Mouse (Mus musculus) midbrain, embryonic 10.5 days (tissue): ENCODE measurements around the gene Dcn. TPM values are rescaled to one million over a fixed set of nuclear protein-coding genes. Genes with fewer than 3 reads are reported as not detected.

Experiments
- DNase-seq: peaks from one replicate; pipeline ENCODE4 v3.0.0-alpha.2; 2017; ENCODE audit warnings: low spot score
- H3K27ac ChIP-seq: fragments of 300-500 bp; sonication (generic); replicated peaks from 2 replicates; pipeline ENCODE4 v1.5.1; 2016; ENCODE audit warnings: mild to moderate bottlenecking
- H3K27me3 ChIP-seq: fragments of 300-500 bp; sonication (generic); 2 replicates; pipeline ENCODE4 v1.6.1; 2016; ENCODE audit warnings: low read depth, mild to moderate bottlenecking; ENCODE audit not compliant: poor library complexity, severe bottlenecking
- H3K36me3 ChIP-seq: fragments of 300-500 bp; sonication (generic); 2 replicates; pipeline ENCODE4 v1.6.1; 2016; ENCODE audit warnings: mild to moderate bottlenecking, moderate library complexity
- H3K4me1 ChIP-seq: fragments of 300-500 bp; sonication (generic); 2 replicates; pipeline ENCODE4 v1.6.1; 2016
- H3K4me3 ChIP-seq: fragments of 300-500 bp; sonication (generic); 2 replicates; pipeline ENCODE4 v1.5.1; 2016; ENCODE audit warnings: mild to moderate bottlenecking, moderate library complexity
- H3K9me3 ChIP-seq: fragments of 300-500 bp; sonication (generic); replicated peaks from 2 replicates; pipeline ENCODE4 v1.6.1; 2016; ENCODE audit warnings: mild to moderate bottlenecking
- WGBS: fragments of 180-500 bp; shearing (Covaris S2); methylation state at CpG from one replicate; pipeline ENCODE4 v1.1.7; 2016; 5-methylcytosine and 5-hydroxymethylcytosine counted together
- polyA plus RNA-seq: library from polyadenylated mRNA; unstranded; fragments of >200 nt; fragmentation: Nextera tagmentation; extraction: Ambion mirVana; gene quantifications from 2 replicates; pipeline ENCODE4 v1.2.1, GENCODE M21; 2016

Gene Dcn
- polyA plus RNA-seq, 1 experiment from 2014 or later: 6.6 TPM

DNA sequence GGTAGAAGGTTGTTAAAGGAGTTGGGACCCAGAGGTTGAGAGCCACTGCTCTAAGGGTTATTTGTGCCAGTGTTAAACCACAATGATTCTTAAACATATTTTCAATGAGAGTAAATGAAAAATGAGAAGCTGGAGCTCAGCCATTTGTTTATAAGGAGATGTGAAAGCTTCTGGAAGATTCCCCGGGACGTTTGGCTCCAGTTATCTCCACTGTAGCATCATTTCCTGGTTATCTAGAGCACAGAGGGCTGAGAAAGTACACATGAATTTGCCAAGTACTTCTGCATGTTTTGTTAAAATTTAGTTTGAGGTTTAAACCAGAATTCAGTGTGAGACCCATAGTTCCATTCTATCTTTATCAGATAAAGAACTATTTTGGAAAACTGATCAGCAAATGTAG is 5.7 kb downstream of the Dcn start:
- no peak overlapping the region for H3K4me3 ChIP-seq
- H3K27ac ChIP-seq: no peak overlapping the region
- no peak for DNase-seq
- peaks cover 3% of the 10 kb centered on the region for H3K4me1 ChIP-seq
- H3K9me3 ChIP-seq: no peaks in the 10 kb centered on the region
- WGBS: 81% methylated on average over 2 of the region's 2 CpGs
- no peaks in the 10 kb centered on the region for H3K36me3 ChIP-seq
- no peaks in the 10 kb centered on the region for H3K27me3 ChIP-seq

GRCm38 (mm10) chr10:97486085-97486484 is 6.7 kb downstream of the Dcn start:
- no peak for DNase-seq
- Histone ChIP-seq H3K27me3 (no peaks in the 10 kb centered on the region), H3K4me3 (no peak overlapping the region), H3K4me1 (no peaks in the 10 kb centered on the region), H3K36me3 (no peaks in the 10 kb centered on the region), H3K27ac (no peak overlapping the region), H3K9me3 (no peaks in the 10 kb centered on the region)

- Histone ChIP-seq H3K27me3 (no peaks in the 10 kb centered on the region), H3K27ac (no peak overlapping the region), H3K4me1 (no peaks in the 10 kb centered on the region), H3K9me3 (no peaks in the 10 kb centered on the region), H3K4me3 (no peak overlapping the region), H3K36me3 (no peaks in the 10 kb centered on the region)
- WGBS: 93% methylated on average over 6 of the region's 6 CpGs
- DNase-seq: no peak
Observed at GRCm38 (mm10) chr10:97487269-97487989, 8.0 kb downstream of the Dcn start.

GRCm38 (mm10) chr10:97492367-97492980 is 13.1 kb downstream of the Dcn start:
- Histone ChIP-seq H3K27me3 (no peaks in the 10 kb centered on the region), H3K36me3 (no peaks in the 10 kb centered on the region), H3K9me3 (no peaks in the 10 kb centered on the region), H3K4me3 (no peak overlapping the region), H3K27ac (no peak overlapping the region), H3K4me1 (no peaks in the 10 kb centered on the region)
- DNase-seq: no peak
- WGBS: 85% methylated on average over 4 of the region's 4 CpGs

DNA sequence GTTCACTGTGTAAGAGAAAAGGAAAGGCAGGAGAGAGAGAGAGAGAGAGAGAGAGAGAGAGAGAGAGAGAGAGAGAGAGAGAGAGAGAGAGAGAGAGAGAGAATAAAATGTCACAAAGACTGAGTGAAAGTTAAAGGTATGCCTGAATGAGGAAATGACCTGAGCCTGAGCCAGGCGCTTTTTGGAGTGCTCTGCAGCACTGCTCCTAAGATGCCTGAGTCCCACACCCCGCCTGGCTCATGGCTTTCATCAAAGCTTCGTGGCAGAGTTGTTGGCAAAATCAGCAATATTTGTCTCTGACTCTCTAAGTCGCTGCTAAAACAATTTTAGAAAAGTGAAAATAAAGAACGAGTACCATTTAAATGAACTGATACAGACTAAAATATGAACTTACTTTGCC is 18.2 kb downstream of the Dcn start:
- no peaks in the 10 kb centered on the region for H3K4me1 ChIP-seq
- DNase-seq: no peak
- no peaks in the 10 kb centered on the region for H3K36me3 ChIP-seq
- 62% methylated on average over 5 of the region's 5 CpGs for WGBS
- H3K4me3 ChIP-seq: no peak overlapping the region
- no peaks in the 10 kb centered on the region for H3K27me3 ChIP-seq
- no peak overlapping the region for H3K27ac ChIP-seq
- no peaks in the 10 kb centered on the region for H3K9me3 ChIP-seq

- 90% methylated on average over 3 of the region's 3 CpGs for WGBS
- Histone ChIP-seq H3K4me1 (no peaks in the 10 kb centered on the region), H3K9me3 (no peaks in the 10 kb centered on the region), H3K4me3 (no peak overlapping the region), H3K27me3 (no peaks in the 10 kb centered on the region), H3K36me3 (no peaks in the 10 kb centered on the region), H3K27ac (no peak overlapping the region)
- DNase-seq: no peak
Observed at GRCm38 (mm10) chr10:97523366-97523765, 44.0 kb downstream of the Dcn start.

DNA sequence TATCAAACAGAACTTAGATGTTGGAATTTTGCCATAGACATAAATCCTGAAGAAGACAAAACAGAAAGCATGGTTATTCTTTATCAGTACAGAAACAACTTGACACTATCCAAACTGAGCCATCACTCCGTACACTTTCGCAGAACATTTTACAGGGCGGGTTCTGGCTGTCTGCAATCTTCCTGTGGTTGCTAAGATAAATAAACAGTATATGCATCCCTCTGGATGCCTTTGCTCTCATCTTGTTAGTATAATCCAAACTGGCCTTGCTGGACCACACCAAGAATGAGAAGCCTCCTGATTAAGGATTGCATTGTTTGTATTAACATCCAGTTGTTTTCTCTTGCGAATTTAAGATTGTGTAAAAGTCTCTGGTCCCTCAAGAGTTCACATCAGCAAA is 56.3 kb downstream of the Dcn start:
- H3K4me3 ChIP-seq: no peak overlapping the region
- no peak overlapping the region for H3K27ac ChIP-seq
- no peaks in the 10 kb centered on the region for H3K36me3 ChIP-seq
- no peaks in the 10 kb centered on the region for H3K9me3 ChIP-seq
- WGBS: 85% methylated on average over 4 of the region's 4 CpGs
- no peaks in the 10 kb centered on the region for H3K27me3 ChIP-seq
- H3K4me1 ChIP-seq: no peaks in the 10 kb centered on the region
- no peak for DNase-seq

GRCm38 (mm10) chr10:97536921-97537320 is 57.5 kb downstream of the Dcn start:
- Histone ChIP-seq H3K27ac (no peak overlapping the region), H3K27me3 (no peaks in the 10 kb centered on the region), H3K4me1 (no peaks in the 10 kb centered on the region), H3K4me3 (no peak overlapping the region), H3K36me3 (no peaks in the 10 kb centered on the region), H3K9me3 (no peaks in the 10 kb centered on the region)
- WGBS: 67% methylated on average over 2 of the region's 2 CpGs
- no peak for DNase-seq

- Histone ChIP-seq H3K36me3 (no peaks in the 10 kb centered on the region), H3K27ac (no peak overlapping the region), H3K4me3 (no peak overlapping the region), H3K9me3 (no peaks in the 10 kb centered on the region), H3K4me1 (no peaks in the 10 kb centered on the region), H3K27me3 (no peaks in the 10 kb centered on the region)
- DNase-seq: no peak
- 91% methylated on average over 4 of the region's 4 CpGs for WGBS
Observed at GRCm38 (mm10) chr10:97538202-97538601, 58.8 kb downstream of the Dcn start.

- Histone ChIP-seq H3K4me3 (no peak overlapping the region), H3K4me1 (no peaks in the 10 kb centered on the region), H3K27ac (no peak overlapping the region), H3K9me3 (no peaks in the 10 kb centered on the region), H3K36me3 (no peaks in the 10 kb centered on the region), H3K27me3 (no peaks in the 10 kb centered on the region)
- DNase-seq: no peak
- 77% methylated on average over 1 of the region's 1 CpGs for WGBS
Observed at GRCm38 (mm10) chr10:97547740-97548139, 68.3 kb downstream of the Dcn start.

DNA sequence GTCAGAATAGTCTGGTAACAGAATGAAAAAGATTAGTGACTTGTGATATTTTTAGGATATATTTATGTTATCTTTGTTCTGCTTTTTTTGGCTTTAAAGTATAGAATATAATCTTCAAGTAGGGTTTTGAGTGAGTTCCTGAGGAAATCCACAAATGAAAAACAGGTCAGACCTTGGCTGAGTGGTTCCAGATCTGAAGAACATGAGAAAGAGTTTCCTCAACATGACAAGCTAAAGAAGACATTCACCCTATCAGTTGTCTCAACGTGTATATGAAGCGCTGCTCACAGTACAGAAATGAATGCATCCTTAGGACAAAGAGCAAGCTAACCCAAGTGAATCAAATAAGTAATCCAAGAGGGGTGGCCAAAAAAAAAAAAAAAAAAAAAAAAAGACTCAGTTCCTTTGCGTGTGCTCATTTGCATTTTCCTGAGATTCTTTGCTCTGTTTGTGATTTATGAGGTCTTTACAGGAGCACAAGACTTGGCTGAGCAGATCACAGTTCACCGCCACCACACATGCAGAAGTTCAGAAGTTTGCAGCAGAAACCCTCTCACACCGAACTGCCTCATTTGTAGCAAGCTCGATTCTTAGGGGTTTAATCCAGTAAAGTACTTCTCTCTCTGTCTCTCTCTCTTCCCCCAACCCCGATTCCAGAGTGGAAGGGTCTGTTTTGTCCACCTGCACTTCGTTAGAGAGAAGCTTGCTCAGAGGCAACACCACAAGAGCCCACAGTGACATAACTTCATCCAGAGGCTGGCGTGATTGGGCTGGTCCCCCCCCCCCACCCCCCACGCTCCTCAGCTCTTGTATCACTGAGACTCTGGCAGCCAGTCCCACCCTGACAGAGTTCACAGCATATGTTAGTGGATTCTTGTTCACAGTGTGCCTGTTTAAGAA is 85.8 kb downstream of the Dcn start, which contains the start of gene Lum:
TSS of gene Lum (plus strand) at position 172 of the 900 bp plus-strand sequence.
- Histone ChIP-seq H3K36me3 (no peaks in the 10 kb centered on the region), H3K27me3 (no peaks in the 10 kb centered on the region), H3K9me3 (no peaks in the 10 kb centered on the region), H3K4me3 (no peak within 1 kb of the TSS), H3K27ac (no peak within 1 kb of the TSS), H3K4me1 (no peaks in the 10 kb centered on the region)
- peak; percentile 31 for DNase-seq
- WGBS: 64% methylated on average over 10 of the region's 10 CpGs

DNA sequence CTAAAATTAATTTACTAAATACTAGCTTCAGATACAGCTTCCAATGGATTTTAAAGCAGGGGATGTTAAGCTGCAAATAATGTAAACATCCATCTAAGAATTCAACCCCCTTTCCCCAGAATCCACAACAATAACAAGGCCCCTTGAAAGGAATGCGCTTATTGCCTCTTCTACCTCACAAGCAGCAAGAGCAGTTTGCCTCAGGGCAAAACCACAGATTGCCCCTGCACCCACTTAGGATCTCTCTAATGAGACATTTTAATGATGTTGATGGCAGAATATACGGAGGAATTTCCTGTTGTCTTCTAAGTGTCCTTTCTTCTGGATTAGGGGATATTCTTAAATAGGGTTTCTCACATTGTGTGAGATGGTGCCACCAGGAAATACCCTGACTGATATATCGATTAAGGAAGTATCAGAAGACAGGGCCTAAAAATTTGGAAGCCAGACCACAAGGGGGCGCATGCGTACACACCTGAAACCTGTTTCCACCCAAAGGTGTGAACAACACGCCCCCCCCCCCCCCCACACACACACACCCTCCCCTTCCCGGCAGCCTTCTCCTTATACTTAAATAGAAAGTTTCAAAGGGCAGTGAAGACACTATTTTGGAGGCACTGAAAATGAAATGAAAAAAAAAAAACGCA is 88.2 kb downstream of the Dcn start:
- DNase-seq: no peak
- no peaks in the 10 kb centered on the region for H3K9me3 ChIP-seq
- no peaks in the 10 kb centered on the region for H3K27me3 ChIP-seq
- no peaks in the 10 kb centered on the region for H3K4me1 ChIP-seq
- H3K4me3 ChIP-seq: no peak overlapping the region
- no peak overlapping the region for H3K27ac ChIP-seq
- no peaks in the 10 kb centered on the region for H3K36me3 ChIP-seq
- 62% methylated on average over 8 of the region's 8 CpGs for WGBS
